Mouse (Mus musculus): Measurements from ENCODE around the gene Shroom3. TPM values are rescaled to one million over a fixed set of nuclear protein-coding genes. Genes with fewer than 3 reads are reported as not detected.

Shroom3 gene
- polyA plus RNA-seq (2017; shearing (Covaris generic)) = not detected

DNA sequence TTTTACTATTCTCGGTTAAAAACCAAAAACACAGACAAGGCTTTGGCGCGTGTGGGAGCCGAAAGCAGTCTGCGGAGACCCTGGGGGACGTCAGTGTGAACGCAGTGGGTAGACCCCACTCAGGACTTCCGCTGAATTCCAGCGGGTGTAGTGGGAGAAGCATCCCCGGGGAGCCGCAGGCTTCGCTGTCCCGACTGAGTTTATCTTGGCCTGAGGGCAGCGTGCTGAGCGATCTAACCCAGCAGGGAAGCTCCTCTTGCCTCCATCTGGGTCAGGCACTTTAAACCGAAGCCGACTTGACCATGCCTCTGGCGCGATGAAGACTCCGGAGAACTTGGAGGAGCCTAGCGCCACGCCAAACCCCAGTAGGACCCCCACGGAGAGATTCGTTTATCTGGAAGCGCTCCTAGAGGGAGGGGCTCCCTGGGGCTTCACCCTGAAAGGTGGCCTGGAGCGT is at the start of gene Shroom3:
Shroom3 (plus strand) TSS at position 85 of the 457 bp plus-strand sequence.

DNA sequence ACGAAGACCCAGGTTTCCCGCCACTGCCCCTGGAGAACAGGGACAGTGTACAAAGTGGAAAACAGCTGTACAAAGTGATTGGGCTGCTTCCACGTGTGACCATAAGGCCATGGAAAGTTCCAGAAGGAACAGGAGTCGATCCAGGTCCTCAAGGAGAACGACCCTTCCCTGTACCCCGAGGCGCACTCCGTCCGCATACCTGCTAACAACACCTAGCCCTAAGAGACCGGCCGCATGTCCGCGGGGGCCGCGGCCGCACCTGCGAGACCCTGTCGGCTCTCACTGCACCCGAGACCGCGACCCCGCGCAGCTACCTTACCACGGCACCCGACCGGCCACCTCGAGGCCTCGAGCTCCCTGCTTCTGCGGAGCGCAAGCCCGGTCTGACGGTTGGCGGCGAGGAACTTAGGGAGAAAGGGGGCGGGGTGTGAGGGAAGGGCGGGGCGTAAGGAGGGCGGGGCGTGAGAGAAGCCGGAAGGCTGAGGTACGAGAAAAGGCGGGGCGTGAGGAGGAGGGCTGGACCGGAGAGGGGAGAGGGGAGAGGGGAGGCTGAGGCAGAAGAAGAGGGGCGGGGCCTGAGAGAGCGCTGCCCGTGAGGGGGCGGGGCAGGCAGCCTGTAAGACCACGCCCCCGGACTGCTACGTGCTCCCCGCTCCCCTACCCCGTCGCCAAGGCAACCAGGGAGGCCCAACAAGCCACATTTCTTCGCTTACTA is 8.2 kb upstream of the Shroom3 start, which contains the start of gene Ccdc158:
Ccdc158 (minus strand) TSS at position 413 of the 715 bp plus-strand sequence.

Other genes starting within 250 kb of the Shroom3 start
- 40.6 TPM for gene Nup54, start 248.2 kb upstream of the Shroom3 start, polyA plus RNA-seq (2017; shearing (Covaris generic))
- 21.2 TPM for gene Scarb2, start 176.6 kb upstream of the Shroom3 start, polyA plus RNA-seq (2017; shearing (Covaris generic))
- not detected for gene Fam47e, start 128.4 kb upstream of the Shroom3 start, polyA plus RNA-seq (2017; shearing (Covaris generic))
- 0.29 TPM for gene Stbd1, start 80.4 kb upstream of the Shroom3 start, polyA plus RNA-seq (2017; shearing (Covaris generic))
- not detected for gene Ccdc158, start 8.2 kb upstream of the Shroom3 start, polyA plus RNA-seq (2017; shearing (Covaris generic))

All from effector memory CD4-positive, alpha-beta T cell, adult 5 months (primary cell).